Mouse (Mus musculus): ENCODE results near the gene Gigyf2.

Gene Gigyf2

GRCm38 (mm10) chr1:87326742-87327163 is at the start of gene Gigyf2:
Gene Gigyf2 (plus strand): TSS chr1:87326998.
- DNase-seq (ENCODE audit: low spot score): peak; percentile 96

GRCm38 (mm10) chr1:87280281-87280680 is 46.5 kb upstream of the Gigyf2 start:
- DNase-seq (ENCODE audit: low spot score): no peak

- no peak for DNase-seq (ENCODE audit: low spot score)
Observed at GRCm38 (mm10) chr1:87281599-87282412, 45.0 kb upstream of the Gigyf2 start.

- DNase-seq (ENCODE audit: low spot score): no peak
Observed at GRCm38 (mm10) chr1:87282413-87282788, 44.4 kb upstream of the Gigyf2 start.

GRCm38 (mm10) chr1:87283410-87283960 is 43.3 kb upstream of the Gigyf2 start:
- no peak for DNase-seq (ENCODE audit: low spot score)

- DNase-seq (ENCODE audit: low spot score): no peak
Observed at GRCm38 (mm10) chr1:87287105-87287504, 39.7 kb upstream of the Gigyf2 start.

- no peak for DNase-seq (ENCODE audit: low spot score)
Observed at GRCm38 (mm10) chr1:87291416-87291815, 35.4 kb upstream of the Gigyf2 start.

- DNase-seq (ENCODE audit: low spot score): peak; percentile 46
Observed at GRCm38 (mm10) chr1:87292420-87293190, 34.2 kb upstream of the Gigyf2 start.

GRCm38 (mm10) chr1:87294063-87294710 is 32.6 kb upstream of the Gigyf2 start:
- no peak for DNase-seq (ENCODE audit: low spot score)

- no peak for DNase-seq (ENCODE audit: low spot score)
Observed at GRCm38 (mm10) chr1:87294951-87295350, 31.8 kb upstream of the Gigyf2 start.

- DNase-seq (ENCODE audit: low spot score): no peak
Observed at GRCm38 (mm10) chr1:87297346-87297925, 29.4 kb upstream of the Gigyf2 start.

GRCm38 (mm10) chr1:87300360-87301286 is 26.2 kb upstream of the Gigyf2 start:
- no peak for DNase-seq (ENCODE audit: low spot score)

- no peak for DNase-seq (ENCODE audit: low spot score)
Observed at GRCm38 (mm10) chr1:87301971-87302370, 24.8 kb upstream of the Gigyf2 start.

- DNase-seq (ENCODE audit: low spot score): no peak
Observed at GRCm38 (mm10) chr1:87308952-87309351, 17.8 kb upstream of the Gigyf2 start.

GRCm38 (mm10) chr1:87309621-87310020 is 17.2 kb upstream of the Gigyf2 start:
- DNase-seq (ENCODE audit: low spot score): peak; percentile 62

GRCm38 (mm10) chr1:87312681-87313080 is 14.1 kb upstream of the Gigyf2 start:
- DNase-seq (ENCODE audit: low spot score): no peak

- no peak for DNase-seq (ENCODE audit: low spot score)
Observed at GRCm38 (mm10) chr1:87313116-87313515, 13.7 kb upstream of the Gigyf2 start.

- DNase-seq (ENCODE audit: low spot score): no peak
Observed at GRCm38 (mm10) chr1:87313843-87314570, 12.8 kb upstream of the Gigyf2 start.

GRCm38 (mm10) chr1:87315431-87315830 is 11.4 kb upstream of the Gigyf2 start:
- DNase-seq (ENCODE audit: low spot score): no peak

GRCm38 (mm10) chr1:87315894-87316293 is 10.9 kb upstream of the Gigyf2 start:
- DNase-seq (ENCODE audit: low spot score): no peak

Measured in embryo, embryonic 10 days (tissue).